Mouse (Mus musculus): ENCODE results near the gene Pole4. TPM values are rescaled to one million over a fixed set of nuclear protein-coding genes. Genes with fewer than 3 reads are reported as not detected.

Pole4 gene
- polyA plus RNA-seq, 1 experiment from 2014 or later, result 105 TPM

DNA sequence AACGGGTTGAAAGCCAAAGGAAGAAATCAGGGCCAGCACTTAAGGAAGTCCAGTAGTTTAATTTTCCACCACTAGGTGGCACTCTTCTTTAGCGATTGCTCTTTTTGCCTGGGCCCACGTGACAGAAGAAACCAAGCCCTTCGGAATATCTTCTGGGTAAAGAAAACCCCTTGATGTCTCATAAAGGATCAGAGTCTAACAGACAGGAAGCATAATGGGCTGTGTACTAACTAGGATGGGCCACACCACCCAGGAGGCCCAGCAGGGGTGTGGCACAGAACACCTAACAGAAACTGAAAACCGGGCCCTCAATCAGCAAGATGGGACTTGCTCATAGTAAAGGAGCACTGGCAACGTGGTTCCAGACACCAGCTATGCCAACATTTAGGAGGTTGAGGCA lies 35.1 kb upstream of the Pole4 start:
- no peak overlapping the region for H3K4me3 ChIP-seq
- no peaks in the 10 kb centered on the region for H3K4me1 ChIP-seq
- H3K27me3 ChIP-seq, result no peaks in the 10 kb centered on the region
- ATAC-seq (ENCODE audit: insufficient number of reproducible peaks, insufficient read depth, low FRiP score, low TSS enrichment), result peak; percentile 58; the same call in 1 of the 2 replicates
- H3K36me3 ChIP-seq, result peaks cover 52% of the 10 kb centered on the region
- 32% methylated on average over 6 of the region's 6 CpGs for WGBS
- H3K4me2 ChIP-seq (replicated peaks), result no peak overlapping the region
- no peaks in the 10 kb centered on the region for H3K9me3 ChIP-seq
- H3K9ac ChIP-seq, result no peak overlapping the region
- no peak overlapping the region for H3K27ac ChIP-seq

DNA sequence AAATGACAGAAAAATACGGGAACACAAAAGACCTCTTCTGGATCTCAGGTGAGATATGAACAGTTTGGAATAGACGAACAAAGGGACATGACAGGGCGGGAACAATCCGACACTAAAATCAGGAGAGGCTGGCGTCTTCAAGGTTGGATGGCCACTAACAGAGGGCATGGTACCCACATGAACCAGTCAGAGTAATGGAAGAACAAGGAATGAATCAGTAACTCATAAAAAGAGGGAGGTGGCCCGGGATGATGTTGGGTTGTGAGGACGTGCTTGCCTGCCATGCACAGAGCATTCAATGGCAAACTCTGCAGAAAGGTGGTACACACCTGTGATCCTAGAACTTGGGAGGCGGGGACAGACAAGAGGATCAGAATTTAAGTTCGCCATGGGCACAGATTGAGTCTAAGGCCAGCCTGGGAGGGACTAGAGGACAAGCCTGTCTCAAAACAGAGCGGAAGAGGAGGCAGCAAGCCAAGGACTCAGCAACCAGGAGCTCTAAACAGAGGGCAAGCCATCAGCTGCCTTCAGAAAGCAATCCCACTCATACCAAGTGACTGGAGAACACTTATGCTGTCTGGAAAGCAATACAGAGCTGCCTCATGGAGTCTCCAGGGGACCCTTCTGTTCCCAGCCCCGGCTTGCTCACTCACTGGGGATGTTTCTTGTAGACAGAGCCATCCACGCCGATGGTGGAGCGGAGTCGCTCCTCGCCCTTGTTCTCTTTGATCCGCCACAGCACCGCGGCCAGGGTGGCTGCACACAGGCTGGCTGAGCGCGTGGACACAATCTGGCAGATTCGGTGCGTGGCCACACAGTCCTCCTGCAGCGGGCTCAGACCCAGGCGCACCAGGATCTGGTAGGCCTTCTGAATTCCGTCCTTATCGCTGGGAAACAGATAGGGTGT lies 32.7 kb upstream of the Pole4 start:
- no peaks in the 10 kb centered on the region for H3K27me3 ChIP-seq
- no peak overlapping the region for H3K4me2 ChIP-seq (replicated peaks)
- no peak overlapping the region for H3K9ac ChIP-seq
- H3K4me3 ChIP-seq, result no peak overlapping the region
- H3K4me1 ChIP-seq, result no peaks in the 10 kb centered on the region
- 91% methylated on average over 27 of the region's 27 CpGs for WGBS
- no peak for ATAC-seq (ENCODE audit: insufficient number of reproducible peaks, insufficient read depth, low FRiP score, low TSS enrichment)
- no peaks in the 10 kb centered on the region for H3K9me3 ChIP-seq
- H3K27ac ChIP-seq, result no peak overlapping the region
- peaks cover 57% of the 10 kb centered on the region for H3K36me3 ChIP-seq

DNA sequence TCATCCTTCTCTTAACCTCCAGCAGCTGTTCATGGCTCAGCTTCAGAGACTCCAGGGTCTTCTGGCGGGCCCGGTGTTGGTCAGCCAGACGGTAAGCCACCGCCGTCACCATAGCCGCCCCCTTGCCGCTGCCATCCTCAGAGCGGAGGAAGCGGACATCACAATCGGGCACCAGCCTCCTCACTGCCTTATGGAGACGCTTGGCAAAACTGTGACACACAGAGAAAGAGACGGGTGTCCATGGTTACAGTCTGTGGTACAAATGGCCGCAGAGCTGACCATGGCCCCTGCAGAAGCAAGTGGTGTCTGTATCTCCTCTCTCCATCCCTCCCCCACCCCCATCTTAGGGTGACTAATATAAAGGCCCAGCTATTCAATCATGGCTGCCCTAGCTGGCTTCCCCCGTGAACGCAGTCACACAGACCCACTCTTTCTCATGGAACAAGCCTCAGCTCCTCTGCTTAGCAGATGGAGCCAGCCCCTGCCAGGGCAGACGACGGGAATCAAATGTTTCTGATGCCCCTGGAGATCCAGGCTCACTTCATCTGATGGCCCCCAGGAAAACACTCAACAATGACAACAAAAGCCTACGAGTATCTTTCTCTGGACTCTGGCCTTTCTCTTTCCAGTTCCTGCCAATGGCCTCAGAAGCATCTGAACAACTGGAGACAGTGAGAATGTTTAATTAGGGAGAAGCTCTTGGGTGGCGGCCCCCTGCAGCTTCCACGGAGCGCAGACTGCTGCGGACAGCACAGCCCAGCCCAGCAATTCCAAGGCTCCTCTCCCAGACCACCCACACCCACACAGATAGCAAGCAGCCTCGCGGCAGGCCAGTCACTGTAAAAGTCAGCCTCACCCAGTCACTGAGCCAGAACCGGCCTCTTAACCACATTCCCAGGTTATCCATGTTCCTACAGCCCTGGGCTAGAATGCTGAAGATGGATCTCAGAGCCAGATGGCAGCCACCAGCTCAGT lies 31.7 kb upstream of the Pole4 start:
- no peaks in the 10 kb centered on the region for H3K4me1 ChIP-seq
- H3K9me3 ChIP-seq, result no peaks in the 10 kb centered on the region
- H3K27me3 ChIP-seq, result no peaks in the 10 kb centered on the region
- H3K9ac ChIP-seq, result no peak overlapping the region
- H3K4me3 ChIP-seq, result no peak overlapping the region
- H3K27ac ChIP-seq, result no peak overlapping the region
- ATAC-seq (ENCODE audit: insufficient number of reproducible peaks, insufficient read depth, low FRiP score, low TSS enrichment), result no peak
- H3K4me2 ChIP-seq (replicated peaks), result no peak overlapping the region
- WGBS, result 92% methylated on average over 25 of the region's 25 CpGs
- peaks cover 47% of the 10 kb centered on the region for H3K36me3 ChIP-seq

DNA sequence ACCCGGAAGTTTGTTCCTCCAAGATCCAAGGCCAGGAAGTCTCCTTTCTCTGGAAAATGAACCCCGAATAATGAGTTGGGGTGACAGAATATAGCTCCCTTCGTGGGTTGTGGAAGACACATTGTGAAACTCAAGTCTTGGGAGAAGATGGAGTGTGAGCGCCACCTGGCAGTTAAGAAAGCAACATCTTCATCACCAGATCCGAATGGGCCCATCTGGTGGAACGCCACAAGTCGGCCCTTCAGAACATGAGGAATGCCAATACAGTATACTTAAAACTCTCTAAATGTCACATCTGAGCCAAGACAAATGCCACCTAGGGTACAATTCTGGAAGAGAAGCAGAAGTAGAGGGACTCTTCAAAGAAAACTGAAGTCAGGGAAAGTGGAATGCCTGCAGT lies 30.2 kb upstream of the Pole4 start:
- Histone ChIP-seq H3K9ac (no peak overlapping the region), H3K36me3 (peaks cover 57% of the 10 kb centered on the region), H3K4me3 (no peak overlapping the region), H3K9me3 (no peaks in the 10 kb centered on the region), H3K4me2 (replicated peaks) (no peak overlapping the region), H3K27me3 (no peaks in the 10 kb centered on the region), H3K4me1 (no peaks in the 10 kb centered on the region), H3K27ac (no peak overlapping the region)
- no peak for ATAC-seq (ENCODE audit: insufficient number of reproducible peaks, insufficient read depth, low FRiP score, low TSS enrichment)
- WGBS, result 89% methylated on average over 7 of the region's 7 CpGs

DNA sequence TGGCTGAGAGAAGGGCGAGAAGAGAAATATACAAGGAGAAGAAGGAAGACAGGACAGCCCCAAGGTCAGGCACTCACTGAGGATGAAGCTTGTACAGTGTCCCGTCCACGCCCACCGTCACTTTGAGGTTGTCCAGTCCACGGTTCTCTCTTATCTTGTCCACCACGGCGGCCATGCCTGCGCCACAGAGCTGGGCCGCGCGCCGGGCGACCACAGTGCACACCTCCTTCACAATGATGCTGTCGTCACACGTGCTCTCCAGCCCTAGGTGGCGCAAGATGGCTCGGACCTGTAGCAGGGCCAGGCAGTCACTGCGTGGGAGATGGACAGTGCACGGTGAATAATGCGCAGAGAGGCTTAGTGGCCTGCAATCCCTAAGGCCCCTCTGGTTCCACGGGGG lies 23.5 kb upstream of the Pole4 start:
- H3K4me1 ChIP-seq, result no peaks in the 10 kb centered on the region
- no peaks in the 10 kb centered on the region for H3K27me3 ChIP-seq
- no peak overlapping the region for H3K27ac ChIP-seq
- whole genome bisulfite sequencing, result 94% methylated on average over 21 of the region's 21 CpGs
- H3K4me3 ChIP-seq, result no peak overlapping the region
- no peaks in the 10 kb centered on the region for H3K9me3 ChIP-seq
- H3K9ac ChIP-seq, result no peak overlapping the region
- peaks cover 60% of the 10 kb centered on the region for H3K36me3 ChIP-seq
- ATAC-seq (ENCODE audit: insufficient number of reproducible peaks, insufficient read depth, low FRiP score, low TSS enrichment), result no peak
- no peak overlapping the region for H3K4me2 ChIP-seq (replicated peaks)

DNA sequence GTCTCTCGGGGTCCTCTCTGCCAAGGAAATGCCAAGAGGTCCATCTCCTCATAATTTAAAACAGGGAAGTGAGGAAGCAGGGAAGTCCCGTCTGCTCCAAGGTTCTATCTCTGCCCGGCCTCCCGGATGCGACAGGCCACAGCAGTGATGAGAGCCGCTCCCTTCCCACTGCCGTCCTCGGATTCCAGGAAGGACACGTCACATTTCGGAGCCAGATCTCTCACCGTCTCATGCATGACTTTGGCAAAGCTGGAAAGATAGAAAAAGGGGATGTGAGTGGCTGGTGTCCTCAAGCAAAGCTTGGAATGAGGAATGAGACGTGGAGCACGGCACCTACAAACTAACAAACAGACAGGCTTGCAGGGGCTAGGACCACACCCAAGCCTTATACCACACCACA lies 22.0 kb upstream of the Pole4 start:
- WGBS, result 93% methylated on average over 13 of the region's 13 CpGs
- Histone ChIP-seq H3K27me3 (no peaks in the 10 kb centered on the region), H3K4me3 (no peak overlapping the region), H3K36me3 (peaks cover 57% of the 10 kb centered on the region), H3K4me2 (replicated peaks) (no peak overlapping the region), H3K9ac (no peak overlapping the region), H3K4me1 (peaks cover 10% of the 10 kb centered on the region), H3K9me3 (no peaks in the 10 kb centered on the region), H3K27ac (no peak overlapping the region)
- no peak for ATAC-seq (ENCODE audit: insufficient number of reproducible peaks, insufficient read depth, low FRiP score, low TSS enrichment)

DNA sequence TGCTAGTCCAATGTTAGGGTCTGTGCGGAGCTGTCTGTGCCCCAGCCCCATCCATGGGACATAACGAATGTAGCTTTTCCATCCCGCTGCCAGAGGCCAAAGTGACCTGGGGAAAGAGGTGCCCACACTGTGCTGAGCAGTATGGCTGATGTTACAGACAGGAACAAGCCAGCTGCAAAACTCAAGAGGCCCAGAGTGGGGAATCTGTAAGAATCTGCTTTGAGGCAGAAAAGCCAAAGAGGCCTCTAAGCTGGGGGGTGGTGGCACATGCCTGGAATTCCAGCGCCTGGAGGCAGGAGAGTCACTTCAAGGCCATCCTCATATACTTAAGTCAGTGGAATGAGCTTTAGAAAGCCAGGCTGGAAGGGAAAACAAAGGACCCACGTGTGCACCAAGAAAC lies 18.2 kb upstream of the Pole4 start:
- ATAC-seq (ENCODE audit: insufficient number of reproducible peaks, insufficient read depth, low FRiP score, low TSS enrichment), result peak; percentile 78
- Histone ChIP-seq H3K27ac (peak overlapping the region; percentile 70), H3K4me2 (replicated peaks) (no peak overlapping the region), H3K9ac (no peak overlapping the region), H3K9me3 (no peaks in the 10 kb centered on the region), H3K36me3 (peaks cover 32% of the 10 kb centered on the region), H3K4me1 (peaks cover 10% of the 10 kb centered on the region), H3K27me3 (no peaks in the 10 kb centered on the region), H3K4me3 (no peak overlapping the region)
- 39% methylated on average over 5 of the region's 5 CpGs for WGBS

DNA sequence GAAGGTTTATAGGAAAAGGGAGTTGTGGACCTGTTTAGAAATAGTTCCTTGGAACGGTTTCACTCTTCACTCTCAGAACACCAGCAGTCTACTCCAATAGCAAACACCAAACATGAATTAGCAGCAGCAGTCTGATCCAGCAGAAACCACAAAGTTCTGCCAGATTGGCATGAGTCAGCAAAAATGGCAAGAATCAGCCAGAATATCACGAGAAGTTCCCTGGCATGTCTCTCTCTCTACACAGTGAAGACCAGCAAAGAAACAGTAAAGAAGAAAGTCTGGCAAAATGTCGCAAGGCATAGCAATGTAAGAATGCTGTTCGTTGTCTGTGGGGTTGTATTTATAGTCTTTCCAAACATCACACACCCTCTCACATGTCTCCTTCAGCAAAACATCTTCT lies 11.0 kb upstream of the Pole4 start:
- ATAC-seq (ENCODE audit: insufficient number of reproducible peaks, insufficient read depth, low FRiP score, low TSS enrichment), result no peak
- H3K27ac ChIP-seq, result no peak overlapping the region
- H3K27me3 ChIP-seq, result no peaks in the 10 kb centered on the region
- H3K4me3 ChIP-seq, result no peak overlapping the region
- no peak overlapping the region for H3K4me2 ChIP-seq (replicated peaks)
- WGBS, result 80% methylated on average over 4 of the region's 4 CpGs
- H3K4me1 ChIP-seq, result no peaks in the 10 kb centered on the region
- no peak overlapping the region for H3K9ac ChIP-seq
- H3K9me3 ChIP-seq, result no peaks in the 10 kb centered on the region
- no peaks in the 10 kb centered on the region for H3K36me3 ChIP-seq

DNA sequence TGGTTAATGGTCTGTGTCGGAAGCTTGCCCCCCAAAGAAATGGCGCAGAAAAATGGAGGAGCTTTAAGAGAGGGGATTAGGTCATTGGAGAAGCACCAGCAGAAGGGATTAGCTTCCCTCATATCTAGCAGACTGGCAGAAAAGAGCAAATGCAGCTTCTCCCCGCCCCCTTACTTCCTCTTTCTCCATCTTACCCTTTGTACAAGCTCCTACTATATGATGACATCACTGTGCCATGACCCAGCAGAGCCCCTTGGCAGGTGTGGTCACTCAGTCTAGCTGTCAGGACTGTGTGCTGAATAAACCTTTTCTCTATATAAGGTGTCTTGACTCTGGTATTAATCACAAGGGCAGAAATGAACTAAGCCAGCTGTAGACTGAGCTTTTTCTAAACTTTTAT lies 10.5 kb upstream of the Pole4 start:
- H3K9me3 ChIP-seq, result no peaks in the 10 kb centered on the region
- no peaks in the 10 kb centered on the region for H3K27me3 ChIP-seq
- no peak overlapping the region for H3K27ac ChIP-seq
- 89% methylated on average over 3 of the region's 3 CpGs for WGBS
- no peak overlapping the region for H3K4me2 ChIP-seq (replicated peaks)
- H3K4me1 ChIP-seq, result no peaks in the 10 kb centered on the region
- ATAC-seq (ENCODE audit: insufficient number of reproducible peaks, insufficient read depth, low FRiP score, low TSS enrichment), result no peak
- H3K36me3 ChIP-seq, result no peaks in the 10 kb centered on the region
- H3K4me3 ChIP-seq, result no peak overlapping the region
- no peak overlapping the region for H3K9ac ChIP-seq

DNA sequence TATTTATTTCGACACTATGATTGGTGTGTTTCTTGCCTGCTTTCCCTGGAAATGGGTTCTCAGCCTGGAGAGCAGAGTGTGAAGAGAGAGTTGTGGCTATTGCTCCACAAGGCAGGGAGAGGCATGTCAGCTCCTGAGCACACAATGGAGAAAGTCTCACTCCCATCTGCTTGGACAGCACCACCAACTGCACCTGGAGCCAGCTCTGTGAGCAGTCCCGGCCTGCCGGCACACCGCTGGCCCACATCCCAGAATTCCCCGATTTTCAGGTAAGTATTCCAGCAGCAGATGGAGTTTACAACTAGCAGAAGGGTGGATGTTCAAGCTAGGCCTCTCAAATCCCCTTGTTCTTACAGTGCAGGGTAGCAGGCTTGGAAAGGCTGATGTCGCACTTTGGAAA lies 10.1 kb upstream of the Pole4 start:
- Histone ChIP-seq H3K4me3 (no peak overlapping the region), H3K9ac (no peak overlapping the region), H3K27ac (no peak overlapping the region), H3K36me3 (no peaks in the 10 kb centered on the region), H3K4me2 (replicated peaks) (no peak overlapping the region), H3K4me1 (no peaks in the 10 kb centered on the region), H3K9me3 (no peaks in the 10 kb centered on the region), H3K27me3 (no peaks in the 10 kb centered on the region)
- whole genome bisulfite sequencing, result 89% methylated on average over 6 of the region's 6 CpGs
- ATAC-seq (ENCODE audit: insufficient number of reproducible peaks, insufficient read depth, low FRiP score, low TSS enrichment), result no peak

DNA sequence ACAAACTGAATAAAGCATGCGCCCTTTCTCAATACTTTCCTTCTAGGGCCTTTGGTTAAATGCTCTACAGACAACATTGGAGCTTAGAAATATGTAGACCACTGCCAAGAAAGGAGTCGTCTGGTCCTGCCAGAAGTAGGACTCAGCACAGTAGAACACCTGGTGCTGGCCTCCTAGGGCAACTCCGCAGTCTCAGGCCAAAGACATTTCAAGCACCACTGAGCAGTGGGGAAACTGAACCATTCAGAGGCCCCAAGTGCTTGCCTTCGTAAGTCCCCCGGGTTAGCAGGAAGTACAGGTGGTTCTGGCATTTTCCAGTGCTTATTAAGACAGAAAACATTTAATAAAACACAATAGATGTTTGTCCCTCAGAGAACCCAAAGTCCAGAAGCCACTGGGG lies 9.7 kb upstream of the Pole4 start:
- Histone ChIP-seq H3K4me2 (replicated peaks) (no peak overlapping the region), H3K36me3 (no peaks in the 10 kb centered on the region), H3K27me3 (no peaks in the 10 kb centered on the region), H3K4me3 (no peak overlapping the region), H3K9me3 (no peaks in the 10 kb centered on the region), H3K9ac (no peak overlapping the region), H3K27ac (no peak overlapping the region), H3K4me1 (no peaks in the 10 kb centered on the region)
- 87% methylated on average over 5 of the region's 5 CpGs for WGBS
- ATAC-seq (ENCODE audit: insufficient number of reproducible peaks, insufficient read depth, low FRiP score, low TSS enrichment), result no peak

DNA sequence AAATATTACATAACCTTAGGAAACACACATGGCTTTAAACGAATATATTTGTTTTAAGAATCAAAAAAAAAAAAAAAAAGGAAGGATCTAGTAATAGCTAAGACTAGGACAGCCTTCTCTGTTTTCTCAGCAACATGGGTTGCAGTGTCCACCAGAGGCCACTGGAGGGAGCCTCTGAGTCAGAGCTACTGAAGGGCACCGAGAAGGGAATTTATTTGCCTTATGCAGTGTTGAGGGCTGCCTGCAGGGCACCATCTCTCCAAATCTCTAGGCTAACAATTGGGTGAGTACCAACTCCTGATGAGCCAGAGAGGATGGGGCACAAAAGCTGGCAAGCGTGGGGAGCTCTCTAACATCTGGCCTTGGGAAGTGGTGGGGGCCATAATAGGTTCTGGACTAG lies 9.1 kb upstream of the Pole4 start:
- H3K27me3 ChIP-seq, result no peaks in the 10 kb centered on the region
- ATAC-seq (ENCODE audit: insufficient number of reproducible peaks, insufficient read depth, low FRiP score, low TSS enrichment), result no peak
- WGBS, result 13% methylated on average over 3 of the region's 3 CpGs
- H3K9me3 ChIP-seq, result no peaks in the 10 kb centered on the region
- no peaks in the 10 kb centered on the region for H3K4me1 ChIP-seq
- H3K9ac ChIP-seq, result no peak overlapping the region
- H3K4me3 ChIP-seq, result no peak overlapping the region
- H3K36me3 ChIP-seq, result no peaks in the 10 kb centered on the region
- no peak overlapping the region for H3K4me2 ChIP-seq (replicated peaks)
- H3K27ac ChIP-seq, result no peak overlapping the region
